Mouse (Mus musculus): ENCODE results near the gene Gm21833.
"Not testable (repeated sequence)": the region's sequence is repeated elsewhere in the genome, so short reads cannot be mapped to it uniquely, and the experiment has no call there.

The Gm21833 gene

DNA sequence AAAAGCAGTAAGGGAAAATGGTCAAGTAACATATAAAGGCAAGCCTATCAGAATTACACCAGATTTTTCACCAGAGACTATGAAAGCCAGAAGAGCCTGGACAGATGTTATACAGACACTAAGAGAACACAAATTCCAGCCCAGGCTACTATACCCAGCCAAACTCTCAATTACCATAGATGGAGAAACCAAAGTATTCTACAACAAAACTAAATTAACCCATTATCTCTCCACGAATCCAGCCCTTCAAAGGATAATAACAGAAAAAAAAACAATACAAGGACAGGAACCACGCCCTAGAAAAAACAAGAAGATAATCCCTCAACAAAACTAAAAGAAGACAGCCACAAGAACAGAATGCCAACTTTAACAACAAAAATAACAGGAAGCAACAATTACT, at the start of gene Gm21833:
Gene Gm21833, plus strand, starts transcription at position 301 of the 400 bp plus-strand sequence.
- not testable (repeated sequence) for DNase-seq (ENCODE audit: low spot score in 2 of 2)

DNA sequence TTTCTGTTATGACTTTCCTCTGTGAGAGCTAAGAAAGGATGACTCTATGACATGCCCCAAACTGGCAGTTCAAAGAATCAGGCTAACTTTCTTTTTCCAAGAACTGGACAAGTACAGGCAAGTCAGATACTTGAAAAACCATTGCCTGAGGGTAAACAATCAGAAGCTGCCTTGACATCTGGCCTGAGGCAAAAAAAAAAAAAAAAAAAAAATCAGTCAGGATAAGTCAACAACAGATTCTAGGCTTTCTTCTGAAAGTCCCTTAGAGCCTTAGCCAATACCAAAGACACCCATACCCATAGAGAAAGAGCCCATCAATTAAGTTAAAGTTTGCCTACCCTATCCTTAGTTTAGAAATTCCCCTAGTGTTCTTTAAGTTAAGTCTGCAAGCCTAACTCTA, 38.7 kb upstream of the Gm21833 start:
- DNase-seq (ENCODE audit: low spot score in 2 of 2), result no peak

DNA sequence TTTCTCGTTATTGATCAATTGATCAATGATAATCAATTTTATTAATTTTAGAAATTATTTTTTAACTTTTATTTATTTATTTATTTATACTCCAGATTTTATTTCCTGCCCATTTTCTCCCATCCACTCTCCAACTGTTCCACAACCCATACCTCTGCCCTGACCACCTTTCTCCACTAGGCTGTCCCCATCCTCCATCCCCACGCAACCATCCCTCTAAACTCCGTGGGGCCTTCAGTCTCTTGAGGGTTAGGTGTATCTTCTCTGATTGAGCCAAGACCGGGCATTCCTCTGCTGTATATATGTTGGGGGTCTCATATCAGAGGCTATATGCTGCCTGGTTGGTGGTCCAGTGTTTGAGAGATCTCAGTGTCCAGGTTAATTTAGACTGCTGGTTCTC, 31.7 kb upstream of the Gm21833 start:
- DNase-seq (ENCODE audit: low spot score in 2 of 2), result no peak

DNA sequence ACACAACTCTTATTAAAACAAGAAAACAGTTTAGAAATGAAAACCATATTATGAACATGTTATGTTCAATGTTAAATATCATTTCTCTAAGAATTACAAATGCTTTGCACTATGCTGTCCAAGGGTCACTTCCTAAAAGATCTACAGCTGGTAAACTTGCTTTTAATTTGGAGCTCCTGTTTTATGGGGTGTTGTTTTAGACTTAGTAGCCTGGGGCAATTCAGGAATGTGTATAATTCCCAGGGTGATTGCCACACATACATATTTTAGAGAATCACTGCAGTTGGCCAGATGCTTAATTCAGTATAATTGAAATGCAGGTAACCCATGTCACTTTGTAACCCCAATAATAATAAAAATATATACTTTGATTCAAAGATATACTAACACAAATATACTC, 12.9 kb upstream of the Gm21833 start:
- DNase-seq (ENCODE audit: low spot score in 2 of 2), result no peak

- DNase-seq (ENCODE audit: low spot score in 2 of 2), result no peak
Measured at GRCm38 (mm10) chr16:82816615-82817014, 11.6 kb upstream of the Gm21833 start.

DNA sequence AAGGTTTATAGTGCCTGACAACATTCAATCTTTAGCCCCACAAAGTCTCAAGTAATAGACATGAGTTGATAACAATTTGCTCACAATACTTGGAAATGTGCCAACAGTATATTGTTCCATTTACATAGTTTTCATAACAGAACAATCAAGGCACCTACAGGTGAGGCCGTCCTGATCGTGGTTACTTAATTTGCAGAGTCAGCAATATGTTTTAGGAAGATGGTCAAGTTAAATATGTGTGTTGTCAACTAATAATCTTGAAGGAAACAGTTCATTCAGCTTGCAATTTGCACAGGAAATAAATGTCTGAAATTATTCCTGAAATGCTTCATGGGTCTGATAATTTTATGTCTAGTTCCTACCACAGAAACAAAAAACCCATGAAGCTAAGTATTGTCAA, 27.6 kb downstream of the Gm21833 start:
- no peak for DNase-seq (ENCODE audit: low spot score in 2 of 2)

- no peak for DNase-seq (ENCODE audit: low spot score in 2 of 2)
Measured at GRCm38 (mm10) chr16:82864590-82864989, 36.4 kb downstream of the Gm21833 start.

Data from frontal cortex, postnatal 10 days (tissue).